Mouse (Mus musculus) c-Kit-negative CD71-positive TER-119-positive erythroid progenitor cells, embryonic 14.5 days (primary cell): Measurements from ENCODE around the gene Kank3.
A peak's percentile ranks its signal among the peaks of the same experiment; 100 is the strongest.
"Not testable (repeated sequence)": the region's sequence is repeated elsewhere in the genome, so short reads cannot be mapped to it uniquely, and the experiment has no call there.

Experiments used
- DNase-seq: peaks from one replicate; pipeline ENCODE4 v3.0.0-alpha.2; 2013; ENCODE audit warnings: low read depth, low spot score

The Kank3 gene

GRCm38 (mm10) chr17:33807181-33807888, 3.0 kb upstream of the Kank3 start:
- no peak for DNase-seq

GRCm38 (mm10) chr17:33808192-33808591, 2.1 kb upstream of the Kank3 start:
- DNase-seq = no peak

DNA sequence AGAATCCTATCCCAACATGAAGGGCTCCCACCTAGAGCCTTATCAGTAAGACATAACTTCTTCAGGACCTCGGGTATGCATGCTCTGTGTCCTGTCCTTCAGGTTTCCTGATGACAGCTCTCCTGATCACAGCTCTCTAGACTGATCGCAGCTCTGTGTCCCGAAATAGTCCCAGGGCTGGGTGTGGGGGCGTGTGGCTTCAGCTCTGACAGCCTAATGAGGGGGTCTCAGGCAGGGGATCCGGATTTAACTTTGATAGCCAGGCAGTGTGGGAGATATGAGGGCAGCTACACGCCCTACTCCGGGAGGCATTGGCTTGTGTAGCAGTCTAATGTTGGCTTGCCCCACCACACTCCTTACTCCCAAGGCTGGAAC, 810 bp downstream of the Kank3 start:
- no peak for DNase-seq

- DNase-seq = no peak
Observed at GRCm38 (mm10) chr17:33812475-33812874, 2.2 kb downstream of the Kank3 start.

GRCm38 (mm10) chr17:33812990-33813389, 2.7 kb downstream of the Kank3 start:
- DNase-seq = no peak

GRCm38 (mm10) chr17:33815399-33815798, 5.1 kb downstream of the Kank3 start:
- no peak for DNase-seq

DNA sequence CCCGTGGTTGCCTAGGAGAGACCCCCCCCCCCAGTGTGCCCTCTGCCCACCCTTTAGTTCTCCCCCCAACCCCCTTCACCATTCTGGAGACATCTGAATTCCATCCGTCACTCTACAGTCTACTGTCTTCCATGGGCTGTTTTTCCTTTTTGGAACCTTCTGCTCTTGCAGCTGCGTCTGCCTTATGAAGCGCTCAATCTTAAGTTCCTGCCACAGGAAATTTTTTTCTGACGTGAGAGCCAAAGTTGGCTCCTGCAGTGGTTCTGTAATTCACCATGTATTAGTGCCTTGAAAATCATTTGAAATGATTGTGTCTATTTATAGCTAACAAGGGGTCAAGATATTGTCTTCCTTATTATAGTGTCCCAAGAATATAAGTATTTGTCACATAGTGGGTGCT, 6.3 kb downstream of the Kank3 start:
- no peak for DNase-seq

- DNase-seq = peak; percentile 82
Observed at GRCm38 (mm10) chr17:33817184-33817968, 7.1 kb downstream of the Kank3 start.

DNA sequence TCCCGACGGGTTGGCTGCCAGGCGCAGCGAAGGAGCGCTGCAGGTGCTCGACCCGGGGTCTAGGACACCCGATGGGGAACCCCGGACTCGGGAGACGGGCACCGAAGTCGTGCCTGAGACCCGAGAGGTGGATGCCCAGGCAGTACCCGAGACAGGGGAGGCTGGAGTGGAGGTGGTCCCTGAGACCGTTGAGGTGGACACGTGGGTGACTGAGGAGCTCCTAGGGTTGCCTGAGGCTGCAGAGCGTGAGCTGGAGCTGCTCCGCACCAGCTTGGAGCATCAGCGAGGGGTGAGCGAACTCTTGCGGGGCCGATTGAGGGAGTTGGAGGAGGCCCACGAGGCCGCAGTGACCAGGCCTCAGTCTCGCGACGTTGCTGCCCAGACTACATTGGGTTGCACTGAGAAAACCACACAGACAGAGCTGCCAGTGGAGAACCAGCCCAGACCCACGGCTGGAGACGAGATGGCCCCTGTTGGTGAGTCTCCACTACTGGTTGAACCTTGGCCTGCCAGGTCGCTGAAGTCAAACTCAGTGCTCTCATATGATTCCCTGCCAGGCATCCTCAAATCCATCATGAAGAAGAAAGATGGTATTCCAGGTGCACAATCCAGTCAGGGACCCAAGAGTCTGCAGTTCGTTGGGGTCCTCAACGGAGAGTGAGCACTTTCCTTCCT, 7.8 kb downstream of the Kank3 start:
- no peak for DNase-seq

- DNase-seq = no peak
Observed at GRCm38 (mm10) chr17:33822436-33822959, 12.2 kb downstream of the Kank3 start.

- DNase-seq = not testable (repeated sequence)
Observed at GRCm38 (mm10) chr17:33823171-33823570, 12.9 kb downstream of the Kank3 start.

DNA sequence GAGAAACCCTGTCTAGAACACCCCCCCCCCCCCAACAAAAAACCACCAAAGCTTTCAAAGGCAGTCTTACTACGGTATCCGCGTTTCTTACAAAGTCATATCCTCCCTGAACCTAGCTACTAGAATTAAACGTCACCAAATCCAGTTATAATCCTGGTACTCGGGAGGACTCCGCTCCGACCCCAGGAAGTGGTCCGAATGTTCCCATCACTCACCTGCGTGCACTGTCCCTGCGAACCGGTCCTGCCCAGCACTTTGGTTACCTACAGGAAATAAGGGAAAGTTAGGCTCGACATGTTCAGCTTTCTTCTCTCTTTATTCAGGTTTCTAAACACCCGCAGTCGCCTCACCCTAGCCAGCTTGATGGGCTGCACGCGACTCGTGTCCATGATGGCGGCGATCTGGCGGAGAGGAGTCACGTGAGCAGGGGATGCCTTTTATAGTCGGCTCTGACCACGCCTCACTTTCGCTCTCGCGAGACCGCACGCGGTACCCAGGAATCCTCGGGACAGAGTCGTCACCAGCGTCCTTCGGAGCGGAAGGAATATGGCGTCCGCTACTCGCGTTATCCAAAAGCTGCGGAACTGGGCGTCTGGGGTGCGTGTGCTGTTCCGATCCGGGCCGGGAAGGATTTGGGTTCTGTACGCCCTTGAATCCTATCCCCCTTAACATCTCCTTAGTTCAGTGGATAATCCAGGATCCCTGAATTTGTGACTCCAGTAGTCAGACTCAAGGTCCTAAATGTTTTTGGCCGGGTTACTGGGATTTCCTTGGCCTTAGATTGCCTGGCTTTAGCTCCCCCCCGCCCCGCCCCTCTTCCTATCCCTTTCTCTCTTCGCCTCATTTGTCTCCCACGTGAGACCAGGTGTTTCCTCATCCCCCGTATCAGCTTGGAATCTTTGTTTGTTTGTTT, 14.0 kb downstream of the Kank3 start, which contains the start of the genes Rps28 and Ndufa7:
Gene Rps28 (minus strand): TSS at position 479 of the 913 bp plus-strand sequence.
Gene Ndufa7 (plus strand): TSS at position 489 of the 913 bp plus-strand sequence.
- DNase-seq = peak; percentile 95

GRCm38 (mm10) chr17:33824997-33825330, 14.6 kb downstream of the Kank3 start:
- DNase-seq = not testable (repeated sequence)

DNA sequence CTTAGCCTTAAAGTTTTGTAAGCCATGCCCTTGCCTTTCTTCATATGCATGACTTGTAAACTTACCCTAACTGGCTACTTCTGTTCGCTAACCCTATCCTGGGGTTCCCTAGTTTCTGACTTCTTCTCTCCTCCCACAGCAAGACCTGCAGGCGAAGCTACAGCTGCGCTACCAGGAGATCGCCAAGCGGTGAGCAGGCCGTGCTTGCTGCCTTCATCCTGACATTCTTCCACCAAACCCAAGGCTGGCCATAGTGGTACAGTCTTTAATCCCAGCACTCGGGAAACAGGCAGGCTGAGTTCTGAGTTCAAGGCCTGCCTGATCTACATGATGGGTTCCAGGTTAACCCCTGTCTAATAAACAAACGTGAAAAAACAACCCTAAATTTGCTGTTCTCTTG, 15.1 kb downstream of the Kank3 start:
- no peak for DNase-seq

- peak; percentile 68 for DNase-seq
Observed at GRCm38 (mm10) chr17:33826850-33827249, 16.5 kb downstream of the Kank3 start.

DNA sequence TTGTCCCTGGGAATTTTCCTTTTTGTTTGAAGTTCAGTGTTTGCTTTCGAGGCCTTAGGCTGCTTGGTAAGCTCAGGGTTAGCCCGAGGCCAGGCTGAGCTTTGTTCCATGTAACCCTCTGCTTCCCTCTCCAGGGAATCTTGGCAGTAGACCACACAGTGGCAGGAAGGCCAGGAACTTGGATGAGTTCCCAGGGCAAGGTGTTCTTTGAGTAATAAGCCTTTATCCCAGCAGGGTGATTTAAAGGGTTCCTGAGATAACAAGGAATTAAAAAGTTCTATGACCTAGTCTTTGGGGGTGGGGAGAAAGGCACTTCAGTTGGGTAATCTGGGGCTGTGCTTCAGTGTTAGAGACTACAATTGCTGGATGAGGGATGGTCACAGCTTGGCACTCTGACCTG, 18.6 kb downstream of the Kank3 start:
- no peak for DNase-seq

DNA sequence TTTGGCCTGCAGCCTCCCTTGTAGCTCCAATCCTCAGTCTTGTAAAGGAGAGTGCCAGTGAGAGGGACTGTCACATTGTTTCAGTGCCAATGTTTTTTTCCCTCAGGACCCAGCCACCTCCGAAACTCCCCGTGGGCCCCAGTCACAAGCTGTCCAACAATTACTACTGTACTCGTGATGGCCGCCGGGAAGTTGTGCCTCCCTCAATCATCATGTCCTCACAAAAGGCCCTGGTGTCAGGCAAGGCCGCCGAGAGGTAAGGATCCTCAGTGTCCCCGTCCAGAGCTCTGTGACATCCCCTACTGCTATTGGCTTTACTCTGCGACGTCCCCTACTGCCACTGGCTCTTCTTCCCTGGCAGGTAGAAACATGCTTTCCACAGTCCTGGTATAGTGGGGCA, 19.2 kb downstream of the Kank3 start:
- no peak for DNase-seq

- peak; percentile 78 for DNase-seq
Observed at GRCm38 (mm10) chr17:33842966-33843795, 32.9 kb downstream of the Kank3 start, which contains the start of gene Cd320. TSS of gene Cd320 (plus strand) at chr17:33843091.

DNA sequence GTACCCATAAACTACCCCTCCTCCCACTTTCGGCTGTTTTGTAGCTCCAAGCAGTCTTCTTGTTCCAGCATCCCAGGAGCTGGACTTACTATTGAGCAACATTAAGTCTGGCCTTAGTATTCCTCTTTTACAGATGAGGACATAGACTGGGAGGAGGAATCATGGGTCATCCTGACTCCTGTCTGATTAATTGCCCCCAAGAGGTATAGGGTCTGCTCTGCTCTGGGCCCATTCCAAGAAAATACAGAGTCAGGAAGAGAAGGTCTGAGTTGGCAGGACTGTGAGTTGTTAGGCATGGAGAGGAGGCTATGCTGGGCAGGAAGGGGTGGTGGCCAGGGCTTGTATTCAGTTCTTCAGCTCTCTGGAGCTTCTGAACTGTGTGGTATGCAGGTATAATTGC, 33.9 kb downstream of the Kank3 start:
- DNase-seq = no peak

GRCm38 (mm10) chr17:33848139-33848538, 37.8 kb downstream of the Kank3 start:
- no peak for DNase-seq
